Mouse (Mus musculus): Measurements from ENCODE around the gene Mlec.
A peak's percentile ranks its signal among the peaks of the same experiment; 100 is the strongest.

The Mlec gene

GRCm38 (mm10) chr5:115129328-115129727 is 28.7 kb downstream of the Mlec start:
- no peak for TF ChIP-seq POU5F1 (IDR thresholded peaks at IDR 0.05; ENCODE audit: borderline replicate concordance, low read length)
- TF ChIP-seq CTCF (conservative IDR thresholded peaks at IDR 0.05; ENCODE audit: low read length), result peak; percentile 27
- TF ChIP-seq NANOG (IDR thresholded peaks at IDR 0.05; ENCODE audit: borderline replicate concordance, low read length), result no peak
- peaks cover 84% of the 10 kb centered on the region for H3K36me3 ChIP-seq (ENCODE audit: insufficient read depth, low read length)
- H3K4me1 ChIP-seq (replicated peaks; ENCODE audit: low read depth, low read length), result peaks cover 67% of the 10 kb centered on the region
- H3K4me3 ChIP-seq (replicated peaks; ENCODE audit: low read length), result no peak overlapping the region
- peaks cover 6% of the 10 kb centered on the region; the same call in 1 of the 2 replicates for H3K27me3 ChIP-seq (ENCODE audit: insufficient read depth, low read length)
- H3K9me3 ChIP-seq (ENCODE audit: low read length), result no peaks in the 10 kb centered on the region

GRCm38 (mm10) chr5:115127421-115128179 is 30.4 kb downstream of the Mlec start:
- TF ChIP-seq POU5F1 (IDR thresholded peaks at IDR 0.05; ENCODE audit: borderline replicate concordance, low read length), result no peak
- TF ChIP-seq CTCF (conservative IDR thresholded peaks at IDR 0.05; ENCODE audit: low read length), result no peak
- no peak for TF ChIP-seq NANOG (IDR thresholded peaks at IDR 0.05; ENCODE audit: borderline replicate concordance, low read length)
- Histone ChIP-seq H3K27me3 (ENCODE audit: insufficient read depth, low read length) (no peaks in the 10 kb centered on the region), H3K4me3 (replicated peaks; ENCODE audit: low read length) (peak overlapping the region; percentile 35; the same call in 1 of the 2 replicates), H3K4me1 (replicated peaks; ENCODE audit: low read depth, low read length) (peaks cover 55% of the 10 kb centered on the region), H3K9me3 (ENCODE audit: low read length) (no peaks in the 10 kb centered on the region), H3K36me3 (ENCODE audit: insufficient read depth, low read length) (peaks cover 95% of the 10 kb centered on the region)

GRCm38 (mm10) chr5:115126578-115127312 is 31.2 kb downstream of the Mlec start:
- H3K36me3 ChIP-seq (ENCODE audit: insufficient read depth, low read length), result peaks cover 95% of the 10 kb centered on the region
- TF ChIP-seq POU5F1 (IDR thresholded peaks at IDR 0.05; ENCODE audit: borderline replicate concordance, low read length) (no peak), NANOG (IDR thresholded peaks at IDR 0.05; ENCODE audit: borderline replicate concordance, low read length) (no peak), CTCF (conservative IDR thresholded peaks at IDR 0.05; ENCODE audit: low read length) (no peak)
- no peaks in the 10 kb centered on the region for H3K9me3 ChIP-seq (ENCODE audit: low read length)
- H3K4me3 ChIP-seq (replicated peaks; ENCODE audit: low read length), result peak overlapping the region; percentile 35; the same call in 1 of the 2 replicates
- no peaks in the 10 kb centered on the region for H3K27me3 ChIP-seq (ENCODE audit: insufficient read depth, low read length)
- H3K4me1 ChIP-seq (replicated peaks; ENCODE audit: low read depth, low read length), result peaks cover 55% of the 10 kb centered on the region

GRCm38 (mm10) chr5:115125211-115125871 is 32.6 kb downstream of the Mlec start:
- peaks cover 81% of the 10 kb centered on the region for H3K36me3 ChIP-seq (ENCODE audit: insufficient read depth, low read length)
- TF ChIP-seq CTCF (conservative IDR thresholded peaks at IDR 0.05; ENCODE audit: low read length) (peak; percentile 78), POU5F1 (IDR thresholded peaks at IDR 0.05; ENCODE audit: borderline replicate concordance, low read length) (no peak), NANOG (IDR thresholded peaks at IDR 0.05; ENCODE audit: borderline replicate concordance, low read length) (no peak)
- H3K4me3 ChIP-seq (replicated peaks; ENCODE audit: low read length), result peak overlapping the region; percentile 35; the same call in 1 of the 2 replicates
- H3K27me3 ChIP-seq (ENCODE audit: insufficient read depth, low read length), result no peaks in the 10 kb centered on the region
- H3K9me3 ChIP-seq (ENCODE audit: low read length), result no peaks in the 10 kb centered on the region
- H3K4me1 ChIP-seq (replicated peaks; ENCODE audit: low read depth, low read length), result peaks cover 60% of the 10 kb centered on the region

- Histone ChIP-seq H3K4me3 (replicated peaks; ENCODE audit: low read length) (no peak overlapping the region), H3K9me3 (ENCODE audit: low read length) (no peaks in the 10 kb centered on the region), H3K27me3 (ENCODE audit: insufficient read depth, low read length) (no peaks in the 10 kb centered on the region), H3K36me3 (ENCODE audit: insufficient read depth, low read length) (peaks cover 75% of the 10 kb centered on the region), H3K4me1 (replicated peaks; ENCODE audit: low read depth, low read length) (peaks cover 60% of the 10 kb centered on the region)
- TF ChIP-seq POU5F1 (IDR thresholded peaks at IDR 0.05; ENCODE audit: borderline replicate concordance, low read length), result no peak
Observed at GRCm38 (mm10) chr5:115124690-115125089, 33.3 kb downstream of the Mlec start.

- H3K4me3 ChIP-seq (replicated peaks; ENCODE audit: low read length), result no peak overlapping the region
- TF ChIP-seq NANOG (IDR thresholded peaks at IDR 0.05; ENCODE audit: borderline replicate concordance, low read length) (no peak), POU5F1 (IDR thresholded peaks at IDR 0.05; ENCODE audit: borderline replicate concordance, low read length) (no peak), CTCF (conservative IDR thresholded peaks at IDR 0.05; ENCODE audit: low read length) (no peak)
- peaks cover 63% of the 10 kb centered on the region for H3K4me1 ChIP-seq (replicated peaks; ENCODE audit: low read depth, low read length)
- no peaks in the 10 kb centered on the region for H3K27me3 ChIP-seq (ENCODE audit: insufficient read depth, low read length)
- no peaks in the 10 kb centered on the region for H3K9me3 ChIP-seq (ENCODE audit: low read length)
- peaks cover 60% of the 10 kb centered on the region for H3K36me3 ChIP-seq (ENCODE audit: insufficient read depth, low read length)
Observed at GRCm38 (mm10) chr5:115120978-115121377, 37.0 kb downstream of the Mlec start.

GRCm38 (mm10) chr5:115118961-115119570 is 38.9 kb downstream of the Mlec start, which contains the start of gene Acads:
Gene Acads (minus strand): TSS chr5:115119346.
- Histone ChIP-seq H3K4me1 (replicated peaks; ENCODE audit: low read depth, low read length) (peaks cover 54% of the 10 kb centered on the region), H3K36me3 (ENCODE audit: insufficient read depth, low read length) (peaks cover 57% of the 10 kb centered on the region), H3K27me3 (ENCODE audit: insufficient read depth, low read length) (no peaks in the 10 kb centered on the region), H3K9me3 (ENCODE audit: low read length) (no peaks in the 10 kb centered on the region), H3K4me3 (replicated peaks; ENCODE audit: low read length) (peak within 1 kb of the TSS; percentile 97)
- TF ChIP-seq CTCF (conservative IDR thresholded peaks at IDR 0.05; ENCODE audit: low read length) (no peak), POU5F1 (IDR thresholded peaks at IDR 0.05; ENCODE audit: borderline replicate concordance, low read length) (no peak), NANOG (IDR thresholded peaks at IDR 0.05; ENCODE audit: borderline replicate concordance, low read length) (no peak)

GRCm38 (mm10) chr5:115117467-115117866 is 40.5 kb downstream of the Mlec start:
- peaks cover 69% of the 10 kb centered on the region for H3K4me1 ChIP-seq (replicated peaks; ENCODE audit: low read depth, low read length)
- H3K9me3 ChIP-seq (ENCODE audit: low read length), result no peaks in the 10 kb centered on the region
- H3K27me3 ChIP-seq (ENCODE audit: insufficient read depth, low read length), result no peaks in the 10 kb centered on the region
- TF ChIP-seq POU5F1 (IDR thresholded peaks at IDR 0.05; ENCODE audit: borderline replicate concordance, low read length) (no peak), NANOG (IDR thresholded peaks at IDR 0.05; ENCODE audit: borderline replicate concordance, low read length) (no peak), CTCF (conservative IDR thresholded peaks at IDR 0.05; ENCODE audit: low read length) (no peak; the same call in 1 of the 2 replicates)
- H3K4me3 ChIP-seq (replicated peaks; ENCODE audit: low read length), result no peak overlapping the region; the same call in 1 of the 2 replicates
- H3K36me3 ChIP-seq (ENCODE audit: insufficient read depth, low read length), result peaks cover 50% of the 10 kb centered on the region
